Mouse (Mus musculus) C2C12 (cell line): ENCODE data around the gene Slco3a1.

ENCODE experiments used
- CEBPB ChIP-seq: IDR thresholded peaks from one replicate; pipeline ENCODE4 v1.6.1; 2011; ENCODE audit warnings: low read depth, mild to moderate bottlenecking, control low read depth, moderate library complexity
- CTCF ChIP-seq: IDR thresholded peaks from one replicate; pipeline ENCODE4 v1.5.1; 2011; ENCODE audit not compliant: control insufficient read depth, insufficient read depth, insufficient read length
- USF1 ChIP-seq: IDR thresholded peaks from one replicate; pipeline ENCODE4 v1.6.1; 2011; ENCODE audit warnings: low read depth, mild to moderate bottlenecking, control low read depth, moderate library complexity

- TF ChIP-seq CTCF (no peak), CEBPB (no peak), USF1 (no peak)
Measured at GRCm38 (mm10) chr7:74429252-74429651, 125.3 kb downstream of the Slco3a1 start.
